Mouse (Mus musculus) MEL (cell line): Measurements from ENCODE around the gene Esam. TPM values are rescaled to one million over a fixed set of nuclear protein-coding genes. Genes with fewer than 3 reads are reported as not detected.

Experiments used
- DNase-seq: peaks from one replicate; pipeline ENCODE4 v3.0.0; 2011; ENCODE audit warnings: low read depth, low spot score
- H3K27ac ChIP-seq: 2 replicates; pipeline ENCODE4 v1.5.1; 2012; ENCODE audit warnings: low read depth, mild to moderate bottlenecking, control low read depth, low read length, moderate library complexity; ENCODE audit not compliant: control insufficient read depth
- H3K27me3 ChIP-seq, 2 experiments: fragments of 150-350 bp in 1 of 2; sonication (generic) in 1 of 2; 2 replicates each; pipeline ENCODE4 v1.6.1; 2012; ENCODE audit warnings: low read length in 2 of 2, mild to moderate bottlenecking in 2 of 2, improper control_type of control experiment in 1 of 2, moderate library complexity in 1 of 2; ENCODE audit not compliant: insufficient read depth in 2 of 2, control insufficient read depth in 1 of 2
- H3K36me3 ChIP-seq, 2 experiments: 2 replicates each; pipeline ENCODE4 v1.6.1; 2012 to 2014; ENCODE audit warnings: low read length in 2 of 2, improper control_type of control experiment in 1 of 2, inconsistent platforms in 1 of 2, mild to moderate bottlenecking in 1 of 2; ENCODE audit not compliant: insufficient read depth in 2 of 2, control insufficient read depth in 1 of 2
- H3K4me1 ChIP-seq, 2 experiments: fragments of 150-350 bp in 1 of 2; sonication (generic) in 1 of 2; 2 replicates each; pipeline ENCODE4 v1.6.1; 2012; ENCODE audit warnings: low read length in 2 of 2, improper control_type of control experiment in 1 of 2, mild to moderate bottlenecking in 1 of 2; ENCODE audit not compliant: insufficient read depth in 2 of 2, control insufficient read depth in 1 of 2
- H3K4me3 ChIP-seq, 2 experiments: fragments of 150-350 bp in 1 of 2; sonication (generic) in 1 of 2; 2 replicates each; pipeline ENCODE4 v1.5.1; 2012; ENCODE audit warnings: low read depth in 2 of 2, low read length in 2 of 2, mild to moderate bottlenecking in 2 of 2, moderate library complexity in 2 of 2, control low read depth in 1 of 2, improper control_type of control experiment in 1 of 2; ENCODE audit not compliant: control insufficient read depth in 1 of 2, insufficient read depth in 1 of 2
- H3K79me2 ChIP-seq: 2 replicates; pipeline ENCODE4 v1.6.1; 2012; ENCODE audit warnings: mild to moderate bottlenecking, low read length, moderate library complexity; ENCODE audit not compliant: control insufficient read depth, poor library complexity, insufficient read depth
- H3K9ac ChIP-seq: 2 replicates; pipeline ENCODE4 v1.6.1; 2012; ENCODE audit warnings: low read depth, mild to moderate bottlenecking, control low read depth, low read length, moderate library complexity; ENCODE audit not compliant: control insufficient read depth, poor library complexity, severe bottlenecking
- H3K9me3 ChIP-seq: fragments of 150-350 bp; sonication (generic); replicated peaks from 2 replicates; pipeline ENCODE4 v1.6.1; 2012; ENCODE audit warnings: mild to moderate bottlenecking, low read length, improper control_type of control experiment, moderate library complexity; ENCODE audit not compliant: insufficient read depth
- CHD1 ChIP-seq: IDR thresholded peaks from 2 replicates; pipeline ENCODE4 v1.6.1; 2012; ENCODE audit warnings: low read depth, mild to moderate bottlenecking, inconsistent platforms, low read length, improper control_type of control experiment
- CHD2 ChIP-seq: IDR thresholded peaks from 2 replicates; pipeline ENCODE4 v1.6.1; 2011; ENCODE audit warnings: low read length, improper control_type of control experiment
- CTCF ChIP-seq, 3 experiments: IDR thresholded peaks in 2 of 3; conservative IDR thresholded peaks in 1 of 3; 2 replicates each; pipeline ENCODE4 v1.5.1; 2011 to 2012; ENCODE audit warnings: low read length in 3 of 3, low read depth in 2 of 3, mild to moderate bottlenecking in 2 of 3, improper control_type of control experiment in 1 of 3, inconsistent platforms in 1 of 3, mixed read lengths in 1 of 3, moderate library complexity in 1 of 3; ENCODE audit not compliant: control insufficient read depth in 1 of 3, insufficient read depth in 1 of 3, poor library complexity in 1 of 3, severe bottlenecking in 1 of 3
- EP300 ChIP-seq, 2 experiments: IDR thresholded peaks; 2 replicates each; pipeline ENCODE4 v1.6.1; 2011; ENCODE audit warnings: improper control_type of control experiment in 2 of 2, low read length in 2 of 2, low read depth in 1 of 2, mild to moderate bottlenecking in 1 of 2
- GATA1 ChIP-seq: IDR thresholded peaks from 2 replicates; pipeline ENCODE4 v1.6.1; 2011; ENCODE audit warnings: low read depth, low read length, improper control_type of control experiment
- HCFC1 ChIP-seq: IDR thresholded peaks from 2 replicates; pipeline ENCODE4 v1.6.1; 2012; ENCODE audit warnings: low read depth, mild to moderate bottlenecking, inconsistent platforms, low read length, improper control_type of control experiment, moderate library complexity
- MYB ChIP-seq: IDR thresholded peaks from 2 replicates; pipeline ENCODE4 v1.6.1; 2011; ENCODE audit warnings: mild to moderate bottlenecking, low read depth, low read length, improper control_type of control experiment
- MYC ChIP-seq: IDR thresholded peaks from 2 replicates; pipeline ENCODE4 v1.6.1; 2011; ENCODE audit warnings: low read depth, mild to moderate bottlenecking, low read length, improper control_type of control experiment, moderate library complexity
- RCOR1 ChIP-seq: IDR thresholded peaks from 2 replicates; pipeline ENCODE4 v1.6.1; 2012; ENCODE audit warnings: low read depth, mild to moderate bottlenecking, inconsistent platforms, low read length, improper control_type of control experiment
- SIN3A ChIP-seq: IDR thresholded peaks from 2 replicates; pipeline ENCODE4 v1.6.1; 2012; ENCODE audit warnings: low read length, improper control_type of control experiment, inconsistent platforms
- SMC3 ChIP-seq: IDR thresholded peaks from 2 replicates; pipeline ENCODE4 v1.6.1; 2011; ENCODE audit warnings: low read depth, low read length, improper control_type of control experiment
- TBP ChIP-seq: IDR thresholded peaks from 2 replicates; pipeline ENCODE4 v1.8.0; 2011; ENCODE audit warnings: low read depth, low read length, improper control_type of control experiment
- UBTF ChIP-seq: IDR thresholded peaks from 2 replicates; pipeline ENCODE4 v1.6.1; 2012; ENCODE audit warnings: low read depth, mild to moderate bottlenecking, inconsistent platforms, low read length, improper control_type of control experiment, moderate library complexity, borderline replicate concordance; ENCODE audit not compliant: insufficient read depth
- polyA plus RNA-seq, 2 experiments: library from polyadenylated mRNA; stranded (reverse) in 1 of 2; unstranded in 1 of 2; fragments of >175 nt in 1 of 2; fragments of >200 nt in 1 of 2; gene quantifications; 2 replicates each; pipeline versions ENCODE4 v1.2.1 to v1.2.4; 2012; ENCODE audit warnings: low replicate concordance in 2 of 2, low read depth in 1 of 2; ENCODE audit not compliant: insufficient read length in 2 of 2, insufficient read depth in 1 of 2, missing spikeins in 1 of 2
- total RNA-seq: library from RNA; depleted of rRNA; stranded (reverse); fragments of 300-350 nt; gene quantifications from 2 replicates; pipeline ENCODE4 v1.2.3, GENCODE M21; 2012

Esam gene
- total and polyA plus RNA-seq, 3 experiments: 0.23 to 0.89 TPM; not detected in 1

GRCm38 (mm10) chr9:37528225-37528970 is 520 bp downstream of the Esam start:
- H3K79me2 ChIP-seq: no peaks in the 10 kb centered on the region
- H3K9ac ChIP-seq: no peak overlapping the region
- H3K36me3 ChIP-seq: no peaks in the 10 kb centered on the region; a peak in 3 of 4 replicates
- DNase-seq: no peak
- peaks cover 0 to 13% of the 10 kb centered on the region in 2 experiments; a peak in 2 of 4 replicates for H3K4me1 ChIP-seq
- TF ChIP-seq CHD2: no peak
- no peaks in the 10 kb centered on the region for H3K9me3 ChIP-seq
- H3K4me3 ChIP-seq: no peak overlapping the region
- H3K27ac ChIP-seq: no peak overlapping the region
- H3K27me3 ChIP-seq: no peaks in the 10 kb centered on the region

GRCm38 (mm10) chr9:37530031-37530887 is 2.4 kb downstream of the Esam start:
- Histone ChIP-seq H3K36me3 (no peaks in the 10 kb centered on the region; a peak in 1 of 4 replicates), H3K4me1 (peaks cover 0 to 13% of the 10 kb centered on the region in 2 experiments; a peak in 2 of 4 replicates), H3K27ac (no peak overlapping the region), H3K4me3 (peak overlapping the region; percentile 40 to 56), H3K27me3 (no peaks in the 10 kb centered on the region), H3K9ac (peak overlapping the region; percentile 55)
- peak; percentile 81 for DNase-seq
- no peak for TF ChIP-seq CHD2
- peak; percentile 27; the same call in 1 of the 2 replicates for TF ChIP-seq TBP
- TF ChIP-seq SIN3A: peak; percentile 51; the same call in 1 of the 2 replicates
- no peak for TF ChIP-seq GATA1
- no peak for TF ChIP-seq HCFC1
- no peak for TF ChIP-seq CHD1
- peak; percentile 17 to 60 (median 31); a peak in 4 of 6 replicates for TF ChIP-seq CTCF (IDR thresholded peaks at IDR 0.05 in 2 of 3, conservative IDR thresholded peaks at IDR 0.05 in 1 of 3; ENCODE audit: control insufficient read depth in 1 of 3, insufficient read depth in 1 of 3, low read depth in 2 of 3, low read length in 3 of 3, poor library complexity in 1 of 3, severe bottlenecking in 1 of 3)
- TF ChIP-seq UBTF: peak; percentile 59; the same call in 1 of the 2 replicates
- TF ChIP-seq MYC: no peak
- no peak for TF ChIP-seq MYB
- TF ChIP-seq SMC3: peak; percentile 17; the same call in 1 of the 2 replicates
- 0 out of 2 replicates have a peak, but pooled peaks have one; percentile 13 for TF ChIP-seq RCOR1
- TF ChIP-seq EP300 (IDR thresholded peaks at IDR 0.05; ENCODE audit: low read depth in 1 of 2, low read length in 2 of 2): 0 out of 4 replicates have a peak, but pooled peaks of 1 of the 2 experiments have one; percentile 14
- TF ChIP-seq, all 39 proteins: peak for 7
- Histone ChIP-seq H3K9me3 (no peaks in the 10 kb centered on the region), H3K79me2 (no peaks in the 10 kb centered on the region)
